Mouse (Mus musculus) intestine, embryonic 14.5 days (tissue): ENCODE data around the gene Hba-x. TPM values are rescaled to one million over a fixed set of nuclear protein-coding genes. Genes with fewer than 3 reads are reported as not detected.

ENCODE experiments used
- ATAC-seq: fragments of 200-750 bp; cut with Nextera tagmentation; replicated peaks from 2 replicates; pipeline ENCODE4 v1.8.0; 2017; ENCODE audit warnings: low read depth, moderate number of reproducible peaks, moderate TSS enrichment, moderate library complexity; ENCODE audit not compliant: low FRiP score, low TSS enrichment
- DNase-seq: peaks from one replicate; pipeline ENCODE4 v3.0.0-alpha.2; 2018; ENCODE audit warnings: low spot score
- H3K27ac ChIP-seq: fragments of 300-500 bp; sonication (generic); 2 replicates; pipeline ENCODE4 v1.5.1; 2014; ENCODE audit warnings: low read depth, mild to moderate bottlenecking, control low read depth
- H3K27me3 ChIP-seq: fragments of 300-500 bp; sonication (generic); replicated peaks from 2 replicates; pipeline ENCODE4 v1.6.1; 2014; ENCODE audit warnings: low read length, control low read depth; ENCODE audit not compliant: control insufficient read depth, insufficient read depth
- H3K36me3 ChIP-seq: fragments of 300-500 bp; sonication (generic); 2 replicates; pipeline ENCODE4 v1.6.1; 2014; ENCODE audit warnings: low read length, control low read depth; ENCODE audit not compliant: control insufficient read depth, insufficient read depth
- H3K4me1 ChIP-seq: fragments of 300-500 bp; sonication (generic); replicated peaks from 2 replicates; pipeline ENCODE4 v1.6.1; 2014; ENCODE audit warnings: low read length, control low read depth, mixed read lengths; ENCODE audit not compliant: control insufficient read depth, insufficient read depth
- H3K4me2 ChIP-seq: fragments of 300-500 bp; sonication (generic); 2 replicates; pipeline ENCODE4 v1.6.1; 2014; ENCODE audit warnings: low read length
- H3K4me3 ChIP-seq: fragments of 300-500 bp; sonication (generic); 2 replicates; pipeline ENCODE4 v1.5.1; 2014; ENCODE audit warnings: low read depth, low read length, control low read depth, mixed read lengths
- H3K9ac ChIP-seq: fragments of 300-500 bp; sonication (generic); 2 replicates; pipeline ENCODE4 v1.6.1; 2014; ENCODE audit warnings: mild to moderate bottlenecking, low read length
- H3K9me3 ChIP-seq: fragments of 300-500 bp; sonication (generic); 2 replicates; pipeline ENCODE4 v1.6.1; 2016; ENCODE audit warnings: low read length, control low read depth; ENCODE audit not compliant: control insufficient read depth
- WGBS: fragments of 180-500 bp; shearing (Covaris S2); extraction: QIAGEN DNeasy Blood & Tissue Kit; methylation state at CpG from one replicate; pipeline ENCODE4 v1.1.7; 2014; 5-methylcytosine and 5-hydroxymethylcytosine counted together
- polyA plus RNA-seq: library from polyadenylated mRNA; unstranded; fragments of >200 nt; fragmentation: Nextera tagmentation; extraction: Ambion mirVana; gene quantifications from 2 replicates; pipeline ENCODE4 v1.2.1, GENCODE M21; 2014

Gene Hba-x
- polyA plus RNA-seq, 1 experiment from 2014 or later, result 121 TPM

DNA sequence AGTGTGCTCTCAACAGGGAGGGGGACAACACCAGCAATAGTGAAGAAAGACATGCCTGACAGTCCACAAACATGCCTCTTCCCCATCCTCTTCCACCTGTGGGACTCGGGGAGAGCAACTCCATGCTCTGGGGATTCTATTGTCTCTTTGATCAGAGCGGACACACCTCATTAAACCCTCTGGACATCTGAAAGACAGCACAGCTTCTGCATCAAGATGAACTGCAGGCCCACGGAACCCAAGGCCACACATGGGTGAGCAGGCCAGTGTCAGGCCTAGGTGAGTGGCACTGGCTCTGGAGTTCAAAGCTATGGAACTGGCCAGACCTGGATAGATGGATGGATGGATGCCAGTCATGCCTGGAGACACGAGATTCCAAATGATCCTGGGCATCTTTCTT is 33.2 kb downstream of the Hba-x start:
- H3K4me2 ChIP-seq, result no peak overlapping the region
- 72% methylated on average over 4 of the region's 4 CpGs for WGBS
- H3K9ac ChIP-seq, result no peak overlapping the region
- H3K9me3 ChIP-seq, result no peaks in the 10 kb centered on the region
- no peaks in the 10 kb centered on the region for H3K27me3 ChIP-seq
- no peak overlapping the region for H3K4me3 ChIP-seq
- no peak for ATAC-seq
- no peaks in the 10 kb centered on the region for H3K36me3 ChIP-seq
- H3K27ac ChIP-seq, result no peak overlapping the region
- no peak for DNase-seq
- no peaks in the 10 kb centered on the region for H3K4me1 ChIP-seq

DNA sequence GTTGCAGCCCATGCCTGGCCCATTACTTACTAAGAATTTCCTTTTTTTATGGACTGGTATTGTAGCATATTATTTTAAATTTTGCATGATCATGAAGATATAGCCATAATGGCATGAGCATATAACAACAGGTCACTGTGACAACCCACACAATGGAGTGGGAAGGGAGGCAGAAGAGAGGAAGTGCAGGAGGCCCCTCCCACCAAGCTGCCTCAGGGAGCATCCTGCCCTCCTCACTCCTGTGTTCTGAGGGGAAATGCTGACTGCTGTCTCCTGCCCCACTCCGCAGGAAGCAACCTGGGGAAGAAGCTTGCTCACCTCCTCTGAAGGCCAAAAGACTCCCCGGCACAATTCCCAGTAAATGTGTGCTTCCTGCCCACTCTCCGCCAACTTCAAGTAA is 33.7 kb downstream of the Hba-x start:
- no peaks in the 10 kb centered on the region for H3K9me3 ChIP-seq
- H3K27ac ChIP-seq, result no peak overlapping the region
- no peaks in the 10 kb centered on the region for H3K36me3 ChIP-seq
- no peak overlapping the region for H3K4me3 ChIP-seq
- 72% methylated on average over 3 of the region's 3 CpGs for WGBS
- ATAC-seq (no peak), DNase-seq (no peak)
- no peaks in the 10 kb centered on the region for H3K4me1 ChIP-seq
- no peak overlapping the region for H3K9ac ChIP-seq
- no peaks in the 10 kb centered on the region for H3K27me3 ChIP-seq
- no peak overlapping the region for H3K4me2 ChIP-seq

DNA sequence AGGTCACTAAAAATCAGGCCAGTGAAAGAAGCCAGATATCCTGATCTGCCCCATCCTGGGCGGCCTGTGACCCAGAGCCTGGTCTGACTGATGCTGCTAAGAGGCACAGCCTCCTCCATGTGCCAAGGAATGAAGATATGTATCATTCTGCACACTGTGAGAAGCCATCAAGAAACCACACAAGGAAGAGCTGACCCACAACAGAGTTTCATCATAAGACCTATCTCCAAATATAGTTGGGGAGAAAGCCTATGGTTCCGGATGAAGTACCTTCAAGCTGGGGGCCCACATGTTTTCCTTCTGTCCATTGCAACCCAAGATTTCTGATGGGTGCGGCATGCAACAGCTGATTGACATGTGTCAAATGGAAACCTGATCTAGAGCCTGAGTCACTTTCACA is 39.8 kb downstream of the Hba-x start:
- WGBS, result 81% methylated on average over 3 of the region's 3 CpGs
- Histone ChIP-seq H3K4me2 (no peak overlapping the region), H3K4me1 (no peaks in the 10 kb centered on the region), H3K9ac (no peak overlapping the region), H3K36me3 (no peaks in the 10 kb centered on the region), H3K27ac (no peak overlapping the region), H3K27me3 (no peaks in the 10 kb centered on the region), H3K9me3 (no peaks in the 10 kb centered on the region), H3K4me3 (no peak overlapping the region)
- ATAC-seq (no peak), DNase-seq (no peak)

DNA sequence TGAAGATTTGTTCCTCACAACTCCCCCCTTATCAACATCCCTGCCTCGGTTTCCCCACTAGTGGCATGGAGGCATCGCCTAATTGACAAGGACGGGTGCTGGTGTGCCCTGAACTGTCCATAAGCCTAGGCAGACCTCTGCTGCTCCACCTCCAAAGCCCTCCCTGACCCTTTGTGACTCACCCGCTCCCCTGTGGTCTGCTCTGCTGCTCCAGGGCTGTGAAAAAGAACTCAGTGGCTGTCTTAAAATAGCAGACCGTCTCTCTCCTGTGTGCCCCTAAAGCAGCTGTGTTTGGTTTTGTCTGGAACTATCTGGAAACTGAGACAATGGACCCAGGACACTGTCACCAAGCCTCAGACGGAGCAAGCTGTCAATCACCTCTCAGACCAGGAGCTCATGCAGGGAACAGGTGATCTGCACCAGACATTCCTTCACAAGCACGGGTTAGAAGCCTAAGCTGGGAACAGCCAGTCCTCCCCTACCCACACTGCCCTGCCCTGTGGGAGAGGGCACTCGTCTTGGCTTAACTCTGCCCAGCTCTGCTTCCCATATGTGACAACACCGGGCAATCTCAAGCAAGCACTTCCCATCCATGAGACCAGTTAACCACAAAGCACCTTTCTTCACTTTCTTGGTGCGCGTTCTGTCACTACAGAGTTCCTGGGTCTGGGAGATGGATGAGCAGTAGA is 44.5 kb downstream of the Hba-x start:
- H3K4me2 ChIP-seq, result no peak overlapping the region
- ATAC-seq, result no peak
- H3K4me3 ChIP-seq, result no peak overlapping the region
- H3K27ac ChIP-seq, result no peak overlapping the region
- H3K9ac ChIP-seq, result no peak overlapping the region
- no peaks in the 10 kb centered on the region for H3K36me3 ChIP-seq
- H3K9me3 ChIP-seq, result no peaks in the 10 kb centered on the region
- no peak for DNase-seq
- no peaks in the 10 kb centered on the region for H3K4me1 ChIP-seq
- H3K27me3 ChIP-seq, result no peaks in the 10 kb centered on the region
- WGBS, result 71% methylated on average over 11 of the region's 11 CpGs

DNA sequence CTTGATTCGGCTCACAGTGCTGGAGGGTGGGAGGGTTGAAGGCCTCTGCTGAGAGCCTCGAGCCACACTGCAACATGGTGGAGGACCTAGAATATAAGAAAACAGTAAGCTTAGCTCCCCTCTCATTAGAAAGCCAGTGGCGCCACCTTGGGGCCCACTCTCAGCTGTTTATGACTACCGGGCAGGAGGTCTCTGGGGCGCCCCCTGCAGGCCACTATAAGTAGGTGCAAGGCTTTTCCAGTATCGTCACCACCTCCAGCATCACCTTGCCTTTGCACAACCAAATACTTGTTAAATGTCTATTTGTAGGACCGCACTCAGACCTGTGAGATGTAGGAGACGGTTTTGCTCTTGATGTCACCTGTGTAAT is 45.0 kb downstream of the Hba-x start:
- no peaks in the 10 kb centered on the region for H3K36me3 ChIP-seq
- no peaks in the 10 kb centered on the region for H3K4me1 ChIP-seq
- no peaks in the 10 kb centered on the region for H3K9me3 ChIP-seq
- H3K27ac ChIP-seq, result no peak overlapping the region
- no peak overlapping the region for H3K4me2 ChIP-seq
- no peak overlapping the region for H3K4me3 ChIP-seq
- 40% methylated on average over 8 of the region's 8 CpGs for WGBS
- no peaks in the 10 kb centered on the region for H3K27me3 ChIP-seq
- H3K9ac ChIP-seq, result no peak overlapping the region
- ATAC-seq (no peak), DNase-seq (peak; percentile 67)

DNA sequence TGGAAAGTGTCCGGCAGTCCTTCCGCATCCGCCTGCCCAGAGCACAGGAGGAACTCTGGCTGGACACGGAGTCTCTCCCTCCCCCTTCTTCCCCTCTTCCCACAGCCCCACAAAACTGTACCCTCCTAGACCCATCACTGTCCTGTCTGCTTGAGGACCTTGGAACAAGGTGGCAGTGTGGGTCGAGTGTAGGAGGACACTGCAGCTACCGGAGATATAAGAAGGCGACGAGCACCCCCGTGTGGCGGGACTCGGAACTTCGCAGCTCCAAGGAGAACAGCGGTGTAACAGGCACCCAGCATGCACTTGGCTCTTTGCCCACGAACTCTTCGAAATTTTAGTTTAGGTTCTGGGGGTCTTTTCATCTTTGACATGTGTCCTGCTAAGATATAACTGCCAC is 48.4 kb downstream of the Hba-x start:
- Histone ChIP-seq H3K4me2 (peak overlapping the region; percentile 43), H3K4me3 (no peak overlapping the region; the same call in 1 of the 2 replicates), H3K4me1 (no peaks in the 10 kb centered on the region), H3K27ac (no peak overlapping the region), H3K36me3 (no peaks in the 10 kb centered on the region), H3K27me3 (no peaks in the 10 kb centered on the region), H3K9ac (no peak overlapping the region), H3K9me3 (no peaks in the 10 kb centered on the region)
- ATAC-seq, result peak; percentile 90
- WGBS, result 10% methylated on average over 15 of the region's 15 CpGs
- peak; percentile 97 for DNase-seq

Other genes with a start within 250 kb of the Hba-x start
- not detected in 2 replicates for gene Il9r, start 76.1 kb upstream of the Hba-x start, polyA plus RNA-seq
- gene Snrnp25, start 71.0 kb upstream of the Hba-x start, polyA plus RNA-seq, result 58.0 and 60.7 TPM in 2 replicates
- gene Rhbdf1, start 54.1 kb upstream of the Hba-x start, polyA plus RNA-seq, result 45.6 and 57.9 TPM in 2 replicates
- 36.2 and 39.3 TPM in 2 replicates for gene Mpg, start 49.9 kb upstream of the Hba-x start, polyA plus RNA-seq
- 28.0 and 29.5 TPM in 2 replicates for gene Nprl3, start 8.7 kb upstream of the Hba-x start, polyA plus RNA-seq
- gene Hba-a1, start 7.1 kb downstream of the Hba-x start, polyA plus RNA-seq, result 2,039 and 2,947 TPM in 2 replicates
- gene Hbq1b, start 10.6 kb downstream of the Hba-x start, polyA plus RNA-seq, result 0.45 and 0.58 TPM in 2 replicates
- gene Hba-a2, start 20.1 kb downstream of the Hba-x start, polyA plus RNA-seq, result 5,179 and 7,428 TPM in 2 replicates
- gene Hbq1a, start 23.7 kb downstream of the Hba-x start, polyA plus RNA-seq, result not detected in 2 replicates
- 20.0 and 23.1 TPM in 2 replicates for gene Sh3pxd2b, start 71.4 kb downstream of the Hba-x start, polyA plus RNA-seq
- 48.6 and 57.6 TPM in 2 replicates for gene Ubtd2, start 179.0 kb downstream of the Hba-x start, polyA plus RNA-seq